Mouse (Mus musculus) common myeloid progenitor, adult 5-6 weeks (primary cell): ENCODE data around the gene Dmrta1. TPM values are rescaled to one million over a fixed set of nuclear protein-coding genes. Genes with fewer than 3 reads are reported as not detected.

Source experiments
- ATAC-seq: replicated peaks from 2 replicates; pipeline ENCODE4 v1.8.0; 2016; ENCODE audit warnings: low read depth, mild to moderate bottlenecking, moderate TSS enrichment, inconsistent platforms; ENCODE audit not compliant: poor library complexity, severe bottlenecking
- total RNA-seq: library from RNA; stranded (forward); fragments of 200-1000, 187-1606 nt; gene quantifications from 2 replicates; pipeline ENCODE4 v1.2.3, GENCODE M21; 2017

Gene Dmrta1
- not detected in 2 replicates for total RNA-seq

- no peak for ATAC-seq
These were observed at the start of gene Dmrta1 for GRCm38 (mm10) chr4:89679195-89679594. Gene Dmrta1, plus strand, starts transcription at chr4:89679436.

GRCm38 (mm10) chr4:89630374-89631079 is 48.7 kb upstream of the Dmrta1 start:
- no peak for ATAC-seq

- ATAC-seq = no peak
These were observed 47.7 kb upstream of the Dmrta1 start for GRCm38 (mm10) chr4:89631560-89631959.

DNA sequence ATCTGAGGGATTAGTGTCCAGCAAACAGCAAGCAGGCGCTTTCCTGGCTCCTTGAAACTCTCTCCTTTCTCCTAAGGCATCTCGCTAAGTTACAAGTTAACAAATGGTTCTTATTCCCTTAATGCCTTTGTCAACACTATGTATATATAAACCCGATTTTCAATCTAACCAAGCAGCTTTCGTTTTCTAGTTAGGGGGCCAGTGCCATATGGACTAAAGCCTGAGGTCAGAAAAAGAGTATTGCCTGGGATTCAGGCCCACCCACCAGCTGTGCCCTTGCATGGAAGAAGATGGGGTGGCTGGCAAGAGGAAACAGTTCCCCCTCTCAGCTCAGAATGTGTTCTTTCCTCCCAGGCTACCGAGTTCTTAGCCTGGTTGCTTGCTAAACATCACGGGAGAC is 40.6 kb upstream of the Dmrta1 start:
- no peak for ATAC-seq

DNA sequence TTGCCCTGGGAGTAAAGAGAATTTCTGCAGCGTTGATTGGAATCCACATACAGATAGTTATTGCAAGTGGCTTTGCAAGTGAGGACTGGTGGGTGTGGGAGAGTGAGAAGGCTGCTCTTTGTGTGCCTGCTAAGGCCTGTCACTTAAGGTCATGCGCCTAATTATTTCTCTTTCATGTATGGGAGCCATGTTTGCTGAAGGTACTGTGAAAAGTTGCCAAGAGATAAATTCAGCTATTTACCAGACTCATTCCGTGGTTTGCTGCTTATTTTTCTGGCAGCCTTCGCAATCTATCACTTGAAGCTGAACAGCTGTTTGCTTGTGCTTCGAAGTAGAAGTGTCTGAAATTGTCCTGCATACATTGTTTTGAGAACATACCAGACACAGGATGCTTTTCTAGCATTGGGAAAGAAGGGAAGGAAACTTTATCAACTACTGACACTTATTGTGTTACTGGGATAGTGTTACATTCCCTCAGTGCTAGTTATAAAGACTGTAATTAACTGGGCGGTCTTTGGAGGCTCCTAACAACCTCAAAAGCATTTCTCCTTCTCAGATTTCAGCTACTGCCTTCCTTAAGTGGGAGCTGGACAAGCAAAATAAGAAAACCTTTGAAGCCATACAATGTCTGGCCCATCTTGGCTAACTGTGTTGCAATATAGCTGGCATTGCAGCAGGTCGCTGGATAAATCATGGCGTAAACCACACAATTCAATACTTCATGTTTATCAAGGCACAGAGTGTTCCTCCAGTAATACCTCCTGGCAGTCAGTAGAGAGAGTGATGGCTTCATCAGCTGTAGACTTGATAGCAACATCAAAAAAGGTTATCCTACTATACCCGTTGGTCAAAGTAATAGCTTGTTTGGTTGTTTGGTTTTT is 34.8 kb upstream of the Dmrta1 start:
- ATAC-seq = no peak

DNA sequence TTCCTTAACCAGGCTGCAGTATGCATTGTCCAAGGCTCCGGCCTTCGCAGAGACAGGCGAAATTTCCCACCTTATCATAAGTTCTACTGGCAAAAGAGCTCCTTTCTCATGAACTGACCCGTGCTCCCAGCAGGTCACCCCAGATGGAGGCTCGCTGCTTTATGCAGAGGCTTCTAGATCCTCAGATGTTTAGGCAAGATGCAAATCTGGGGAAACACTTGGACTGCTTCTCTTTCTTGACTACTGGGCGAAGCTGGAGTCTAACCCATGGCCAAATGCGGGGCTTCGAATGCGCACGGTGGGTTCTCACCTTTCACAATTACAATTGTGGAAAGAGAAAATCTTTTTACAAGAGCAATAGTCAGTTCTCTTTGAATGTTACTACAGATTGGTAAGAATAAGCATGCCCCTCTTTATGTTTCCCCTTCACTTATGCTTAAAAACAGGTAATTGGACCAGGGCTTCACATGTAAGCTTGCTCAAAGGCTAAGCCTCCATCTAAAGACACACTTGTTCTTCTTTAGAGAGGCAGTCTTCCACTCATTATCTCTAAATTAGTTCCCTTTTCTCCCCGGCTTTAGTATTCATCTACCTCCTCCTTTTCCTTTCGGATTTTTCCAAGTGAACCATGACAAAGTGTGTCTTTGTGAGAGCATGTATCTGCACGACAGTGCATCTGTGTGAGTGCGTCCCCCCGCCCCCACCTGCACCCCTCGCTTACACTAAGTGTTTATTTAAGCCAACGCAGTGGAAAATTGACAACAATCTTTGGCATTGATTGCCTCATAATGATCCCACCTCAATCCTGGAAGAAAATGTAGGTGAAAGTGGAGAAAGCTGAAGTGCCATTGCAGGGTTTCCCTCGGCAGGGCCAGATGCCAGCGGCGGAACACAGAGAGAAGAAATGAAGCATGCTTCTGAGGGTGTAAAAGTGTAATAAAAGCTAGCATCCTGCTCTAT is 28.6 kb upstream of the Dmrta1 start:
- no peak for ATAC-seq

- no peak for ATAC-seq
These were observed 27.9 kb upstream of the Dmrta1 start for GRCm38 (mm10) chr4:89651312-89651686.

GRCm38 (mm10) chr4:89651779-89652178 is 27.5 kb upstream of the Dmrta1 start:
- ATAC-seq = no peak

- no peak for ATAC-seq
These were observed 15.8 kb upstream of the Dmrta1 start for GRCm38 (mm10) chr4:89663406-89663805.

DNA sequence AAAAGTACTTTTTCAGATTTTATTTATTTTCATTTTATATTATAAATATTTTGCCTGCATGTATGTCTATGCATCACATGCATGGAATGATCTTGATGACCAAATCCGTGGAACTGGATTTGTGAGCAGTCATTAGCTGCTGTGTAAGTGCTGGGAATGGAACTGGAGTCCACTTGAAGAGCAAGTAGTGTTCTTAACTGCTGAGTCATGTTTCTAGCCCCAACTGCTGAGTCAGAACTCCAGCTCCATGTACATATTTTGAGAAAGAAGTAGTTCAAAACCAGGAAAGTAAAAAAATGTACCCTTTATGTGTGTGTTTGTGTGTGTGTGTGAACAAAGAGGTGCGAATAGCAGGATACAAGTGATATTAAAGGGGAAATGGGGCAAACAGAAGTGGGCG is 4.5 kb upstream of the Dmrta1 start:
- ATAC-seq = no peak

- no peak for ATAC-seq
These were observed 1.3 kb upstream of the Dmrta1 start for GRCm38 (mm10) chr4:89677903-89678302.

DNA sequence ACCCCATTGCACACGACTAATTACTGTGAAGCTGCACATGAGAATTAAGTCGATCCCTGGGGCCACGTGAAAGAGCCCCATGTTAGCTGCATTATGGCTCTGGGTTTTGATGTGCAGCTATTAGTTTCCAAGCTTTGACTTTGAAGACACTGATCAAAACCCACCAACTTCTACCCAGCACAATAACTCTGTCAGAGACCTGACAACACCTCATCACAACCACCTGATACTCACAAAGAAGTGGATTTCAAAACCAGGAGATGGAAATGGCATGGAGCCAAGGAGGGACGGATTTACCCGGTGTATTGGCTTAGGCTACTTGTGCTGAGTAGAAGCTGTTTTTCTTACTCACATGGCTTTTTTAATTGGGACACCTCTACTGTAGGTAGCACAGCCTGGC is 523 bp upstream of the Dmrta1 start:
- no peak for ATAC-seq

DNA sequence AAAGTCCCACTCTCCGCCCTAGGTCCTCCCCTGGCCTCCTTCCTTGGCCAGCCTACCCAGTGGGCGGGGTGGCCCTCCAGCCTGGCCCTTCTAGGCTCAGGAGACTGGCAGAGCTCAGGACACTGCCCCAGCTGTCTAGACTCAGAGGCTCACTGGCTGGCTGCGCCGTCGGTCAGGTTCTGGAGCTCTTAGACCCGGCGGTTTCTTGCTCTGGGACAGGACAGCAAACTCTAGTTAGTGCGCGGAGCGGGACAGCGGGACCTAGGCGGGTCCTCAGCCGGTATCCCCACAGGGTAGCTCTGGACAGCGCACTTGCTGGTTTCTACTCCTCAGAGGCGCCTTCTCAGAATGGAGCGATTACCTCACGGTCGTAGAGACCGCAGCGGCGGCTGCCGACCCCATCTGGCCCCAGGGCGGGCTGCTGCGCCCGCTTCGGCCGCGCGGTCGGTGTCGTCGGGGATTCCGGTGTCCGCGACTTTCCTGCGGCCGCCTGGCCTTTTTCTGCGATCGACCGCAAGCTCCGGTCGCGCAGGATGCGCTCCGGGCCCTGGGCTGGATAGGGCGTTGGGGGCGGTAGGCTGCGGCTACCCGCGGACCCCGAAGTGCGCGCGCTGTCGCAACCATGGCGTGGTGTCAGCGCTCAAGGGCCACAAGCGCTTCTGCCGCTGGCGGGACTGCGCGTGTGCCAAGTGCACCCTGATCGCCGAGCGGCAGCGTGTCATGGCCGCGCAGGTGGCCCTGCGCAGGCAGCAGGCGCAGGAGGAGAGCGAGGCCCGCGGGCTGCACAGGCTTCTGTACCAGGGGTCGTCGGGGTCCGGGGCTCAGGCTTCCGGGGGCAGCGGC is 8.9 kb downstream of the Dmrta1 start:
- peak; percentile 59 for ATAC-seq

DNA sequence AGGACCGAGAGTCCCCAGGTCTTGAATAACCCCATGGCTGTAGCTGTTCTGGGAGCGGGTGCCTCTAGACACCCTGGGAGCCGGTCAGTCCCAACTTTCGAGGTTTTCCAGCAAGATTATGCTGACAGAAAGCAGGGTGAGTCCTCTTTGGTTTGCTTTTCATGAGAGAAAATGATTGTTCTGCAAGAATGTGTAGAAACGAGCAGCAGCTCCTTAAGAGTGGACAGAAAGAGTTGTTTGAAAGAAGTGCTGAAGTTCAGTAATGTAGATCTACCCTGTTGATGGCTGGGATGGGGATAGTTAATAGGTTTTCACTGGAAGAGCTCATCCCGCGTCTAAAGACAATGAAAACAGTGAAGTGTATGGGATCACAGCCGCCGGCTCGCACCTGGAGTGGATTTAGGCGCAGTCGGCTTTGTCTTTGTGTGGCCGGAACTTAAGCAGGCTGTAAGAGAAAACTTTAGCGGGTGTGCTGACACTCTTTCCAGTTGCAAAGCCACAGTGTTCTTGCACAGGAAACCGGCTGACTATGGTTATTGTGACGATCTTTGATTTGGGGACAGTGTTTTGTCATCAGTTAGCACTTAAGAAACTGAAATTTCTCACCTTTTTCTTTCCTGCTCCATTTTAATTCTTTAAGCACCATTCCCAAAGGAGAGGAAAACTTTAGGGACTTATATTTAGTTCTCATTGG is 9.7 kb downstream of the Dmrta1 start:
- ATAC-seq = 0 out of 2 replicates have a peak, but pooled peaks have one; percentile 39

DNA sequence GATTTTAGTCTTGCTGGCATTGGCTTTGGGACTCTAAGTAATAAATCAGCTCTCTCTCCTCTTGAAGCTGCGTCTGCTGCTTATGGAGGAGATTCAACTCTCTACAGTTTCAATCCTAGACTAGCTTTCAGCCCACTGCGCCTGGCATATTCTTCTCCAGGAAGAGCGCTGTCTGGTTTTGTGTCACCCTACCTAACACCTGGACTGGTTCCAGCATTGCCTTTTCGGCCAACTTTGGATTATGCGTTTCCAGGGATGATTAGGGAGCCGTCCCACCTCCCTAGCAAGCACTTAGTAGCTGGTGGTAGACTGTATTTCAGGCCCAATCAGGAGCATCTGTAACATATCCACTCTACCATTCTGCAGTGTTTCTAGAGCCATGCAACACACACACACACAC is 12.7 kb downstream of the Dmrta1 start:
- ATAC-seq = no peak

DNA sequence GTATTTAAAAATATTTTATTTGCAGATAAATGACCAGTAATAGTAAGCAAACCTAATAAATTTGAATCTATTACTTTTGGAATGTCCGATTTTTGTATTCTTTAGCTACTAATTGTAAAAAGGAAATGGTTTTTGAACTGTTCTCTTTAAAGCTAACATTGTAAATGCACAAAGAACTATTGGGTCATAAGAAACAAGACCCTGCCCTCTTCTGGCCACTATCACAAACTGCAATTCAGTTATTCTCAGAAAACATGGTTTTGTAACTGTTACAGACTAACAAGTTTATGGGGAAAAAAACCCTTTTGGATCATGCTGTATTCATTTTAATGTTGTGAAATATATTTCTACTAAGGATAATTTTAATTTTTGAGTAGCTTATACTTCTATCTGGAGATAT is 13.5 kb downstream of the Dmrta1 start:
- no peak for ATAC-seq

DNA sequence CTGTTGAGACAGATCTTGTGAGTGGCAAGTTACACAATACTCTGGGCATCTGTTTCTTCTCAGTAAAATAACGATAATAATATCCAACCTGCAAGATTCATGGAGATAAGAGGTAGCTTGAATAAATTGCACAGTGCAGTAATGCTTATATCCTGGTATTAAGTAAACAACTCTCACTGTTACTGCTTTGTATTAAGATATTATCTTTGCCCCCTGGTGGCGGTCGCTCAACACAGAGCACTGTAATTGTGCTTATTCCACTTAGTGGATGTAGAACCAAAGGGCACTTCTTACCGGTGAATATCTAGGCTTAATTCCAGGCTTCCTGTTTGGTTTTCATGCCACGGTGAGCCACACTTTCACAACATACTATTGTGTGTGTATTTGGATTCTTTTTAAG is 16.4 kb downstream of the Dmrta1 start:
- no peak for ATAC-seq

- no peak for ATAC-seq
These were observed 18.7 kb downstream of the Dmrta1 start for GRCm38 (mm10) chr4:89697951-89698350.
